Mouse (Mus musculus) inflammation-experienced regulatory T-cells, adult 6 months (primary cell): ENCODE results near the gene Bhlha9. TPM values are rescaled to one million over a fixed set of nuclear protein-coding genes. Genes with fewer than 3 reads are reported as not detected.
"Not testable (repeated sequence)": the region's sequence is repeated elsewhere in the genome, so short reads cannot be mapped to it uniquely, and the experiment has no call there.

Experiments used
- ATAC-seq: one replicate; pipeline ENCODE4 v1.8.0; 2017
- polyA plus RNA-seq, 3 experiments: library from polyadenylated mRNA; unstranded; fragments of 100-300 nt; shearing (Covaris generic); gene quantifications; one replicate each; pipeline ENCODE4 v1.2.1; 2017

The Bhlha9 gene
- polyA plus RNA-seq, 3 experiments from 2014 or later: not detected

GRCm38 (mm10) chr11:76661790-76662468 is 10.3 kb upstream of the Bhlha9 start:
- ATAC-seq: no peak

- ATAC-seq: no peak
Measured at GRCm38 (mm10) chr11:76666002-76666649, 6.1 kb upstream of the Bhlha9 start.

- ATAC-seq: no peak
Measured at GRCm38 (mm10) chr11:76667807-76668206, 4.5 kb upstream of the Bhlha9 start.

- no peak for ATAC-seq
Measured at GRCm38 (mm10) chr11:76672561-76673384, 503 bp downstream of the Bhlha9 start.

GRCm38 (mm10) chr11:76674199-76674598 is 1.9 kb downstream of the Bhlha9 start:
- ATAC-seq: no peak

- no peak for ATAC-seq
Measured at GRCm38 (mm10) chr11:76674704-76675103, 2.4 kb downstream of the Bhlha9 start.

- not testable (repeated sequence) for ATAC-seq
Measured at GRCm38 (mm10) chr11:76679508-76679907, 7.2 kb downstream of the Bhlha9 start, which contains the start of gene Trarg1. Trarg1 (plus strand) TSS chr11:76679808.

GRCm38 (mm10) chr11:76685604-76686003 is 13.3 kb downstream of the Bhlha9 start:
- no peak for ATAC-seq

GRCm38 (mm10) chr11:76692096-76692495 is 19.8 kb downstream of the Bhlha9 start:
- ATAC-seq: no peak

GRCm38 (mm10) chr11:76695810-76696209 is 23.5 kb downstream of the Bhlha9 start:
- no peak for ATAC-seq

GRCm38 (mm10) chr11:76699626-76700025 is 27.4 kb downstream of the Bhlha9 start:
- no peak for ATAC-seq

- ATAC-seq: no peak
Measured at GRCm38 (mm10) chr11:76707656-76708055, 35.4 kb downstream of the Bhlha9 start.

- ATAC-seq: no peak
Measured at GRCm38 (mm10) chr11:76708066-76708465, 35.8 kb downstream of the Bhlha9 start.

- no peak for ATAC-seq
Measured at GRCm38 (mm10) chr11:76708881-76709280, 36.6 kb downstream of the Bhlha9 start.

GRCm38 (mm10) chr11:76709625-76710452 is 37.6 kb downstream of the Bhlha9 start:
- ATAC-seq: no peak

- ATAC-seq: no peak
Measured at GRCm38 (mm10) chr11:76717000-76717399, 44.7 kb downstream of the Bhlha9 start.

Other genes starting within 250 kb of the Bhlha9 start
- gene Abr, start 50.2 kb upstream of the Bhlha9 start, polyA plus RNA-seq: 10 to 100 TPM; 14.4 to 17.1 (median 15.4) TPM
- under 1 TPM in 1 of 3 experiments, not detected in 2; 0.66 TPM for gene Trarg1, start 7.3 kb downstream of the Bhlha9 start, polyA plus RNA-seq
- 10 to 100 TPM; 41.5 to 52.6 (median 52.3) TPM for gene Gosr1, start 91.1 kb downstream of the Bhlha9 start, polyA plus RNA-seq
- 1 to 10 TPM; 3.8 to 5.5 (median 5.5) TPM for gene Cpd, start 174.5 kb downstream of the Bhlha9 start, polyA plus RNA-seq
- 1 to 10 TPM in 2 of 3 experiments, under 1 TPM in 1; 0.42 to 2.8 (median 1.1) TPM for gene Tmigd1, start 229.7 kb downstream of the Bhlha9 start, polyA plus RNA-seq